ENCODE assay signal across 22 mouse cellular contexts in genomic region chr3:104816130-104816529, GRCm38 (mm10). TPM values are rescaled to one million over a fixed set of nuclear protein-coding genes. Genes with fewer than 3 reads are reported as not detected.
DNase-seq lines count a peak whose midpoint lies in the region; ATAC-seq and TF ChIP-seq lines count a peak whose summit lies in the region.
"Had no signal": no experiment of that assay in that cellular context is flagged by ENCODE, and none has a peak within 500 bp of the region (broad histone marks: within the 10 kb centered on the region; RNA-seq: fewer than 3 reads in every experiment).

No protein-coding gene starts in this region.

- H3K9me3 ChIP-seq in heart, embryonic 10.5 days = no peaks in the 10 kb centered on the region
- no peaks in the 10 kb centered on the region for H3K9me3 ChIP-seq in lung, embryonic 14.5 days (ENCODE audit: low read depth, low read length)
- H3K9me3 ChIP-seq in intestine, embryonic 15.5 days = no peaks in the 10 kb centered on the region
- H3K9me3 ChIP-seq in stomach, embryonic 14.5 days (ENCODE audit: control insufficient read depth, low read depth, low read length) = no peaks in the 10 kb centered on the region
- H3K9me3 ChIP-seq: G1E; hindbrain, embryonic 12.5 days had no signal

- TF ChIP-seq CTCF in lung, embryonic 14.5 days (IDR thresholded peaks at IDR 0.05; ENCODE audit: low read depth) = no peak

- ATAC-seq in lung, embryonic 14.5 days (ENCODE audit: insufficient read depth) = no peak
- no peak for ATAC-seq in intestine, embryonic 15.5 days
- no peak for ATAC-seq in stomach, embryonic 14.5 days (ENCODE audit: insufficient number of reproducible peaks, insufficient read depth, low FRiP score, low read depth)
- ATAC-seq: forebrain, embryonic 14.5 days had no signal

- DNase-seq in heart, embryonic 10.5 days (ENCODE audit: low spot score) = peak; percentile 68
- no peak for DNase-seq in heart, adult 8-10 months (ENCODE audit: low spot score)
- DNase-seq in lung, embryonic 14.5 days = no peak
- DNase-seq in lung, postnatal 14 days = no peak
- DNase-seq in left cerebral cortex, adult 8-10 months (ENCODE audit: low spot score in 2 of 2) = no peak
- no peak for DNase-seq in gastrocnemius, adult 8-10 months (ENCODE audit: low spot score in 2 of 2)
- DNase-seq: adrenal gland, postnatal 10 days; B cell, adult 2 months; cerebellum, adult 9-10 months; kidney, adult 2 months; lung, adult 18-20 months; right cerebral cortex, postnatal 25 days had no signal

- WGBS in heart, embryonic 10.5 days = 95% methylated on average over 7 of the region's 7 CpGs
- 87% methylated on average over 7 of the region's 7 CpGs for WGBS in lung, embryonic 14.5 days
- WGBS in intestine, embryonic 15.5 days = 85% methylated on average over 7 of the region's 7 CpGs
- 92% methylated on average over 7 of the region's 7 CpGs for WGBS in stomach, embryonic 14.5 days

- no peak overlapping the region for H3K27ac ChIP-seq in heart, embryonic 10.5 days
- no peak overlapping the region for H3K27ac ChIP-seq in lung, embryonic 14.5 days (ENCODE audit: low read depth)
- H3K27ac ChIP-seq in intestine, embryonic 15.5 days = no peak overlapping the region
- no peak overlapping the region for H3K27ac ChIP-seq in stomach, embryonic 14.5 days (ENCODE audit: low read length)
- H3K27ac ChIP-seq: hindbrain, embryonic 12.5 days had no signal

- no peaks in the 10 kb centered on the region for H3K27me3 ChIP-seq in heart, embryonic 10.5 days (ENCODE audit: insufficient read depth, poor library complexity, severe bottlenecking)
- H3K27me3 ChIP-seq in lung, embryonic 14.5 days (ENCODE audit: insufficient read depth, low read length) = no peaks in the 10 kb centered on the region
- H3K27me3 ChIP-seq in intestine, embryonic 15.5 days (replicated peaks) = no peaks in the 10 kb centered on the region
- no peaks in the 10 kb centered on the region for H3K27me3 ChIP-seq in stomach, embryonic 14.5 days (ENCODE audit: control insufficient read depth, insufficient read depth, low read length)
- H3K27me3 ChIP-seq: hindbrain, embryonic 12.5 days had no signal

- peaks cover 47% of the 10 kb centered on the region for H3K4me1 ChIP-seq in heart, embryonic 10.5 days
- H3K4me1 ChIP-seq in lung, embryonic 14.5 days (ENCODE audit: insufficient read depth) = peaks cover 14% of the 10 kb centered on the region; the same call in 1 of the 2 replicates
- peaks cover 21% of the 10 kb centered on the region for H3K4me1 ChIP-seq in intestine, embryonic 15.5 days (replicated peaks)
- H3K4me1 ChIP-seq in stomach, embryonic 14.5 days (ENCODE audit: control insufficient read depth, insufficient read depth, low read length) = peaks cover 7% of the 10 kb centered on the region; the same call in 1 of the 2 replicates

- peak overlapping the region; percentile 67 for H3K4me2 ChIP-seq in lung, embryonic 14.5 days
- H3K4me2 ChIP-seq in intestine, embryonic 15.5 days (replicated peaks) = peak overlapping the region; percentile 69; the same call in 1 of the 2 replicates
- peak overlapping the region; percentile 48 for H3K4me2 ChIP-seq in stomach, embryonic 14.5 days (replicated peaks; ENCODE audit: low read depth, low read length)

- H3K36me3 ChIP-seq in heart, embryonic 10.5 days = peaks cover 25% of the 10 kb centered on the region
- H3K36me3 ChIP-seq in lung, embryonic 14.5 days (ENCODE audit: insufficient read depth) = peaks cover 17% of the 10 kb centered on the region; the same call in 1 of the 2 replicates
- H3K36me3 ChIP-seq in intestine, embryonic 15.5 days = no peaks in the 10 kb centered on the region
- H3K36me3 ChIP-seq in stomach, embryonic 14.5 days (ENCODE audit: control insufficient read depth, insufficient read depth, low read length) = peaks cover 2% of the 10 kb centered on the region; the same call in 1 of the 2 replicates

- no peak overlapping the region for H3K9ac ChIP-seq in lung, embryonic 14.5 days
- no peak overlapping the region for H3K9ac ChIP-seq in intestine, embryonic 15.5 days
- no peak overlapping the region for H3K9ac ChIP-seq in stomach, embryonic 14.5 days (replicated peaks; ENCODE audit: low read depth, low read length)
- H3K9ac ChIP-seq: hindbrain, embryonic 12.5 days had no signal

- H3K4me3 ChIP-seq in heart, embryonic 10.5 days = no peak overlapping the region
- H3K4me3 ChIP-seq in lung, embryonic 14.5 days (ENCODE audit: low read depth, low read length) = peak overlapping the region; percentile 89; the same call in 1 of the 2 replicates
- H3K4me3 ChIP-seq in intestine, embryonic 15.5 days (replicated peaks) = no peak overlapping the region
- H3K4me3 ChIP-seq in stomach, embryonic 14.5 days (ENCODE audit: low read depth, low read length) = 0 out of 2 replicates have a peak overlapping the region, but pooled peaks have one; percentile 91
- H3K4me3 ChIP-seq: hindbrain, embryonic 12.5 days had no signal

RNA-seq across cellular contexts. Expression of gene Mov10, which starts 2.2 kb away (rescaled TPM):
- 42.2 and 54.0 TPM in 2 replicates for polyA plus RNA-seq in heart, embryonic 10.5 days (2016; fragmentation: Nextera tagmentation; extraction: Ambion mirVana)
- total RNA-seq in heart, adult 8-10 months (2022) = 10 to 100 TPM in 1 of 4 experiments, 1 to 10 TPM in 3; 3.6 to 10.0 (median 6.6) TPM
- 51.0 and 53.9 TPM in 2 replicates for polyA plus RNA-seq in lung, embryonic 14.5 days (2014; fragmentation: Nextera tagmentation; extraction: Ambion mirVana)
- polyA plus RNA-seq in intestine, embryonic 15.5 days (2015; fragmentation: Nextera tagmentation; extraction: Ambion mirVana) = 129 and 133 TPM in 2 replicates
- polyA plus RNA-seq in stomach, embryonic 14.5 days (2014; fragmentation: Nextera tagmentation; extraction: Ambion mirVana) = 68.6 and 74.7 TPM in 2 replicates
- total RNA-seq in left cerebral cortex, adult 8-10 months (2022) = 10 to 100 TPM in 2 of 4 experiments, 1 to 10 TPM in 2; 8.4 to 12.5 (median 9.4) TPM
- under 1 TPM; 0.32 to 0.92 (median 0.54) TPM for total RNA-seq in gastrocnemius, adult 8-10 months (2022)

RNA-seq across cellular contexts. Expression of gene Rhoc, which starts 28.0 kb away (rescaled TPM):
- 243 and 267 TPM in 2 replicates for polyA plus RNA-seq in heart, embryonic 10.5 days (2016; fragmentation: Nextera tagmentation; extraction: Ambion mirVana)
- total RNA-seq in heart, adult 8-10 months (2022) = 10 to 100 TPM; 64.8 to 83.5 (median 79.3) TPM
- polyA plus RNA-seq in lung, embryonic 14.5 days (2014; fragmentation: Nextera tagmentation; extraction: Ambion mirVana) = 142 and 145 TPM in 2 replicates
- 157 and 162 TPM in 2 replicates for polyA plus RNA-seq in intestine, embryonic 15.5 days (2015; fragmentation: Nextera tagmentation; extraction: Ambion mirVana)
- polyA plus RNA-seq in stomach, embryonic 14.5 days (2014; fragmentation: Nextera tagmentation; extraction: Ambion mirVana) = 163 and 170 TPM in 2 replicates
- 10 to 100 TPM; 27.8 to 37.9 (median 30.3) TPM for total RNA-seq in left cerebral cortex, adult 8-10 months (2022)
- total RNA-seq in gastrocnemius, adult 8-10 months (2022) = 10 to 100 TPM; 30.2 to 33.5 (median 32.0) TPM

RNA-seq across cellular contexts. Expression of gene Fam19a3, which starts 34.5 kb away (rescaled TPM):
- 0.70 and 1.4 TPM in 2 replicates for polyA plus RNA-seq in heart, embryonic 10.5 days (2016; fragmentation: Nextera tagmentation; extraction: Ambion mirVana)
- total RNA-seq in heart, adult 8-10 months (2022) = 1 to 10 TPM in 3 of 4 experiments, under 1 TPM in 1; 0.72 to 2.1 (median 1.2) TPM
- polyA plus RNA-seq in lung, embryonic 14.5 days (2014; fragmentation: Nextera tagmentation; extraction: Ambion mirVana) = 0.07 TPM in 1 of 2 replicates, not detected in the other
- polyA plus RNA-seq in intestine, embryonic 15.5 days (2015; fragmentation: Nextera tagmentation; extraction: Ambion mirVana) = 0.08 TPM in 1 of 2 replicates, not detected in the other
- not detected in 2 replicates for polyA plus RNA-seq in stomach, embryonic 14.5 days (2014; fragmentation: Nextera tagmentation; extraction: Ambion mirVana)
- total RNA-seq in left cerebral cortex, adult 8-10 months (2022) = under 1 TPM; 0.08 to 0.49 (median 0.23) TPM
- total RNA-seq in gastrocnemius, adult 8-10 months (2022) = 1 to 10 TPM; 1.9 to 3.2 (median 2.6) TPM
- total RNA-seq: left cerebral cortex, postnatal 10 days; megakaryocyte progenitor cell, adult 5-6 weeks had no signal
- polyA plus RNA-seq: G1E; midbrain, postnatal 0 days; neural tube, embryonic 11.5 days; thymus, postnatal 0 days had no signal

RNA-seq across cellular contexts. Expression of gene Ppm1j, which starts 35.3 kb away (rescaled TPM):
- 19.9 and 44.8 TPM in 2 replicates for polyA plus RNA-seq in heart, embryonic 10.5 days (2016; fragmentation: Nextera tagmentation; extraction: Ambion mirVana)
- 10 to 100 TPM; 20.1 to 28.4 (median 25.3) TPM for total RNA-seq in heart, adult 8-10 months (2022)
- polyA plus RNA-seq in lung, embryonic 14.5 days (2014; fragmentation: Nextera tagmentation; extraction: Ambion mirVana) = 2.7 and 3.7 TPM in 2 replicates
- polyA plus RNA-seq in intestine, embryonic 15.5 days (2015; fragmentation: Nextera tagmentation; extraction: Ambion mirVana) = 2.9 and 4.5 TPM in 2 replicates
- polyA plus RNA-seq in stomach, embryonic 14.5 days (2014; fragmentation: Nextera tagmentation; extraction: Ambion mirVana) = 3.0 and 4.0 TPM in 2 replicates
- total RNA-seq in left cerebral cortex, adult 8-10 months (2022) = 1 to 10 TPM in 3 of 4 experiments, under 1 TPM in 1; 0.70 to 1.3 (median 1.1) TPM
- total RNA-seq in gastrocnemius, adult 8-10 months (2022) = 10 to 100 TPM; 33.3 to 41.9 (median 35.3) TPM
- total RNA-seq: G1E; megakaryocyte progenitor cell, adult 5-6 weeks had no signal

RNA-seq across cellular contexts. Expression of gene St7l, which starts 47.7 kb away (rescaled TPM):
- 27.0 and 32.2 TPM in 2 replicates for polyA plus RNA-seq in heart, embryonic 10.5 days (2016; fragmentation: Nextera tagmentation; extraction: Ambion mirVana)
- total RNA-seq in heart, adult 8-10 months (2022) = 10 to 100 TPM; 16.8 to 20.1 (median 17.3) TPM
- 33.2 and 36.2 TPM in 2 replicates for polyA plus RNA-seq in lung, embryonic 14.5 days (2014; fragmentation: Nextera tagmentation; extraction: Ambion mirVana)
- 35.9 and 36.8 TPM in 2 replicates for polyA plus RNA-seq in intestine, embryonic 15.5 days (2015; fragmentation: Nextera tagmentation; extraction: Ambion mirVana)
- 34.5 and 50.6 TPM in 2 replicates for polyA plus RNA-seq in stomach, embryonic 14.5 days (2014; fragmentation: Nextera tagmentation; extraction: Ambion mirVana)
- 10 to 100 TPM; 32.3 to 49.5 (median 38.6) TPM for total RNA-seq in left cerebral cortex, adult 8-10 months (2022)
- total RNA-seq in gastrocnemius, adult 8-10 months (2022) = 10 to 100 TPM; 18.3 to 27.3 (median 21.0) TPM

Comparison
In these comparisons a context has a peak if more than half of its experiments do, and no peak if none do; other contexts are left out.
1. H3K4me3 ChIP-seq: peak in lung, embryonic 14.5 days (single experiment) and stomach, embryonic 14.5 days (single experiment); none in heart, embryonic 10.5 days (single experiment) and intestine, embryonic 15.5 days (single experiment).
2. Peak in every context shown above with its lines, with median percentiles within 50 percentile points of each other: H3K4me2 ChIP-seq.